Comparison of ENCODE assay signal across 26 mouse cellular contexts in the genomic region with DNA sequence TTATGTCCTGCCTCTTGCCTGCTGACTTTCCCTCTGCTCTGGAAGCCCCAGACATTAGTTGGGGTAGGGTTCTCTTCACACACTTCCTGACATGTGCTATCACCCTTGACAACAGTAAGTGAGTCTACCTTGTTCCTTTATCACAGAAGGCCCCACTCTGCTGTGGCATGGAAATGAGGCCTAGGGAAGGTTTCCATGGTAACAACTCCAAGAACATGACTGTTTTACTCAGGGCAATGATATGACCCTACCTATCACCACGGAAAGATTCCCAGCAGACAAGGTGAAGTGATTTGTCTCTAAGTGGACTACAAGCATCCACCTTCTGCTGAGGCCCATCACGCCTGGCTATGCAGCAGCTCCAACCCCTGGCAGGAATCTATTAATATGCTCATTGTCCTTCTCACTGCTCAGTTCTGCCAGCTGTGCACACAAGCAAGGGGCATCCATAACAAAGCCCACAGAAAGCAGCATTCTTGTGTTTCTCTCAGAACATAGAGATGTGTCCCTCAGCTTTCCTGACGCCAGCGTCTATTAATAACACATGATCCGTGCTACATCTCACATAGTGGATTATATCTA.
DNase-seq lines count a peak whose midpoint lies in the region; ATAC-seq lines count a peak whose summit lies in the region.
"Had no signal": no experiment of that assay in that cellular context is flagged by ENCODE, and none has a peak within 500 bp of the region (broad histone marks: within the 10 kb centered on the region; RNA-seq: fewer than 3 reads in every experiment).

No protein-coding gene starts in this region.

- H3K4me1 ChIP-seq in hindbrain, embryonic 13.5 days (replicated peaks) = peaks cover 13% of the 10 kb centered on the region
- no peaks in the 10 kb centered on the region for H3K4me1 ChIP-seq in hindbrain, embryonic 14.5 days (replicated peaks; ENCODE audit: control insufficient read depth, insufficient read depth, low read length)
- H3K4me1 ChIP-seq in midbrain, embryonic 16.5 days (ENCODE audit: control insufficient read depth, insufficient read depth, low read length) = peaks cover 6% of the 10 kb centered on the region
- H3K4me1 ChIP-seq: heart, embryonic 15.5 days; limb, embryonic 15.5 days; liver, embryonic 15.5 days; lung, embryonic 15.5 days; megakaryocyte, embryonic 14.5 days; neural tube, embryonic 12.5 days had no signal

- H3K4me2 ChIP-seq in hindbrain, embryonic 13.5 days = no peak overlapping the region
- no peak overlapping the region for H3K4me2 ChIP-seq in hindbrain, embryonic 14.5 days (replicated peaks)
- H3K4me2 ChIP-seq in midbrain, embryonic 16.5 days (ENCODE audit: low read length) = no peak overlapping the region
- H3K4me2 ChIP-seq: heart, embryonic 15.5 days; limb, embryonic 15.5 days; liver, embryonic 15.5 days; lung, embryonic 15.5 days; neural tube, embryonic 12.5 days had no signal

- peaks cover 70% of the 10 kb centered on the region for H3K36me3 ChIP-seq in hindbrain, embryonic 13.5 days
- H3K36me3 ChIP-seq in hindbrain, embryonic 14.5 days (replicated peaks; ENCODE audit: control insufficient read depth, insufficient read depth) = peaks cover 40% of the 10 kb centered on the region
- peaks cover 5% of the 10 kb centered on the region for H3K36me3 ChIP-seq in midbrain, embryonic 16.5 days (ENCODE audit: control insufficient read depth, insufficient read depth, low read length)
- H3K36me3 ChIP-seq: G1E; heart, embryonic 15.5 days; liver, embryonic 15.5 days had no signal

- DNase-seq in hindbrain, embryonic 14.5 days (ENCODE audit: low spot score) = no peak
- DNase-seq in layer of hippocampus, adult 9-11 months = peak; percentile 32
- no peak for DNase-seq in layer of hippocampus, adult 8-10 months (ENCODE audit: low spot score in 2 of 2)
- DNase-seq in brain, adult 2 months (ENCODE audit: low read depth, low spot score) = peak; percentile 60
- no peak for DNase-seq in cerebellum, postnatal 14 days
- DNase-seq: adrenal gland, adult 8-10 months; B cell, adult 2 months; cerebellum, adult 2 months; heart, postnatal 36 days; kidney, adult 2 months; left cerebral cortex, postnatal 4 days; lung, postnatal 36 days; thymus, adult 18-20 months; thymus, postnatal 36 days had no signal

- H3K27me3 ChIP-seq in hindbrain, embryonic 13.5 days = no peaks in the 10 kb centered on the region
- H3K27me3 ChIP-seq in hindbrain, embryonic 14.5 days (ENCODE audit: control insufficient read depth, insufficient read depth, low read length) = no peaks in the 10 kb centered on the region
- no peaks in the 10 kb centered on the region for H3K27me3 ChIP-seq in midbrain, embryonic 16.5 days (ENCODE audit: control insufficient read depth, insufficient read depth, low read depth, low read length)
- H3K27me3 ChIP-seq: CH12.LX; heart, embryonic 15.5 days; limb, embryonic 15.5 days; liver, embryonic 15.5 days; lung, embryonic 15.5 days; megakaryocyte, embryonic 14.5 days; neural tube, embryonic 12.5 days had no signal

- no peak overlapping the region for H3K9ac ChIP-seq in hindbrain, embryonic 13.5 days
- H3K9ac ChIP-seq in hindbrain, embryonic 14.5 days = no peak overlapping the region
- H3K9ac ChIP-seq in midbrain, embryonic 16.5 days (ENCODE audit: low read depth, low read length) = no peak overlapping the region
- H3K9ac ChIP-seq: heart, embryonic 15.5 days; limb, embryonic 15.5 days; liver, embryonic 15.5 days; lung, embryonic 15.5 days; neural tube, embryonic 12.5 days had no signal

- no peaks in the 10 kb centered on the region for H3K9me3 ChIP-seq in hindbrain, embryonic 13.5 days
- no peaks in the 10 kb centered on the region for H3K9me3 ChIP-seq in hindbrain, embryonic 14.5 days (ENCODE audit: control insufficient read depth, low read length)
- no peaks in the 10 kb centered on the region for H3K9me3 ChIP-seq in midbrain, embryonic 16.5 days (replicated peaks; ENCODE audit: control insufficient read depth, low read length, poor library complexity, severe bottlenecking)
- H3K9me3 ChIP-seq: heart, embryonic 15.5 days; limb, embryonic 15.5 days; liver, embryonic 15.5 days; lung, embryonic 15.5 days; neural tube, embryonic 12.5 days had no signal

- ATAC-seq in hindbrain, embryonic 13.5 days (ENCODE audit: low FRiP score) = no peak
- no peak for ATAC-seq in hindbrain, embryonic 14.5 days (ENCODE audit: low FRiP score)
- peak; percentile 49 for ATAC-seq in midbrain, embryonic 16.5 days
- ATAC-seq: activated CD4-positive, CD25-positive, alpha-beta regulatory T cell, adult 4 months had no signal

- 81% methylated on average over 5 of the region's 5 CpGs for WGBS in hindbrain, embryonic 13.5 days
- 78% methylated on average over 5 of the region's 5 CpGs for WGBS in hindbrain, embryonic 14.5 days
- WGBS in midbrain, embryonic 16.5 days = 67% methylated on average over 5 of the region's 5 CpGs

- H3K27ac ChIP-seq in hindbrain, embryonic 13.5 days = peak overlapping the region; percentile 41; the same call in 1 of the 2 replicates
- H3K27ac ChIP-seq in hindbrain, embryonic 14.5 days = no peak overlapping the region
- peak overlapping the region; percentile 51 for H3K27ac ChIP-seq in midbrain, embryonic 16.5 days (ENCODE audit: low read length)
- H3K27ac ChIP-seq: heart, embryonic 15.5 days; kidney, postnatal 0 days; limb, embryonic 15.5 days; liver, embryonic 15.5 days; lung, embryonic 15.5 days; neural tube, embryonic 12.5 days had no signal

- H3K4me3 ChIP-seq in hindbrain, embryonic 13.5 days = no peak overlapping the region
- no peak overlapping the region for H3K4me3 ChIP-seq in hindbrain, embryonic 14.5 days (replicated peaks; ENCODE audit: low read length)
- no peak overlapping the region for H3K4me3 ChIP-seq in midbrain, embryonic 16.5 days (ENCODE audit: low read depth, low read length)
- H3K4me3 ChIP-seq: heart, embryonic 15.5 days; limb, embryonic 15.5 days; liver, embryonic 15.5 days; lung, embryonic 15.5 days; megakaryocyte, embryonic 14.5 days; neural tube, embryonic 12.5 days had no signal

Comparison
In these comparisons a context has a peak if more than half of its experiments do, and no peak if none do; other contexts are left out.
1. DNase-seq: peak in layer of hippocampus, adult 9-11 months (single experiment) and brain, adult 2 months (single experiment); none in hindbrain, embryonic 14.5 days (single experiment), layer of hippocampus, adult 8-10 months (0 of 2) and cerebellum, postnatal 14 days (0 of 2).